Mouse (Mus musculus) stomach, postnatal 0 days (tissue): ENCODE results near the gene Usp36.
A peak's percentile ranks its signal among the peaks of the same experiment; 100 is the strongest.

Experiments used
- CTCF ChIP-seq: IDR thresholded peaks from 2 replicates; pipeline ENCODE4 v1.5.1; 2016; ENCODE audit warnings: antibody characterized with exemption, low read depth, mild to moderate bottlenecking, moderate library complexity
- EP300 ChIP-seq: optimal IDR thresholded peaks from 2 replicates; pipeline ENCODE3; 2016; ENCODE audit warnings: antibody characterized with exemption

DNA sequence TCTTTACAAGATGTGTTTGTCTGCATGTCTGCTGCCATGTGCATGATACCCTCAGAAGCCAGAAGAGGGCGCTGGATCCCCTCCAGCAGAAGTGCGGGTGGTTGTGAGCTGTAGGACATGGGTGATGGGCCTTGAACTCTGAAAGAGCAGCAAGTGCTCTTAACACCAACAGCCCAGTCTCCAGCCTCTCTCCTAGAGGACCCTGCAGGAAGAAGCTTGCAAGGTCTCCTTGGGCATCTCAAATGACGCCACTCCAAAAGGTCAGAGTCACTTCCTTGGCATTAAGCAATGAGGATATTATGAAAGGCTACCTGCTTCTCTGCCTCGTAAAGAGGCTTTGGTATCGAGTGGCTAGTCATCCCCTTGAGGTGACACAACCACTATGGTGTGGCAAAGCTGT is 28.6 kb upstream of the Usp36 start:
- TF ChIP-seq CTCF (peak; percentile 81), EP300 (no peak)
